Mouse (Mus musculus) erythroblast, embryonic 14.5 days (primary cell): ENCODE measurements around the gene Ank3.

Experiments
- GATA1 ChIP-seq: IDR thresholded peaks from 2 replicates; pipeline ENCODE4 v1.6.1; 2012; ENCODE audit warnings: low read length, inconsistent platforms, mixed read lengths
- TAL1 ChIP-seq: IDR thresholded peaks from 3 replicates; pipeline ENCODE4 v1.6.1; 2012; ENCODE audit warnings: low read length, inconsistent platforms, mixed read lengths

DNA sequence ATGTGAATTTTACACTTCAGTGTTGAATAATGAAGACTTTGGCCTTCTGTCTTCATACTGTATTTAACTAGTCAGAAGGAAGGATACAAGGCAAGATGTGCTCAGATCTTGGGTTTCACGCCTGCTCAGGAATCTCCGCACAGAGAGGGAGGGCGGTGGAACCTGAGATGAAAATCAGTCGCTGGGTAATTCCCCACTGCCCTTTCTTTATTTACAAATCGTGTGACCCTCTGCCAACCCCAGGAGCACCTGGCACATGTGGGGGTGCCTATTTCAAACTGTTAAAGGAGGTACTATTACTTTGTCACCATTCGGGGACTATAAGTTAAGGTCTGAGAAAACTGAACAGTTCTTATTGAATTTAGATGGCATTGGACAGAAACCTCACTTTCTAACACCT, 148.1 kb downstream of the Ank3 start:
- TF ChIP-seq GATA1 (no peak), TAL1 (no peak)
